Mouse (Mus musculus) mouse trophoblast stem cell (cell line): ENCODE results near the gene Them7.

Experiments used
- in situ Hi-C, 2 experiments: fragments of 300-500 bp; cut with MseI, MboI; formaldehyde crosslinking; loops; 2 replicates in 1 of 2; 3 replicates in 1 of 2; pipeline ENCODE4 v1.15.1; 2025

Gene Them7

GRCm38 (mm10) chr2:105305876-105306275 lies 81.8 kb downstream of the Them7 start:
- in situ Hi-C loops: no loop called here

- in situ Hi-C loops: no loop called here
Observed at GRCm38 (mm10) chr2:105311414-105311813, 87.3 kb downstream of the Them7 start.

- in situ Hi-C loops: no loop called here
Observed at GRCm38 (mm10) chr2:105311991-105312390, 87.9 kb downstream of the Them7 start.

GRCm38 (mm10) chr2:105313077-105313476 lies 89.0 kb downstream of the Them7 start:
- in situ Hi-C loops: no loop called here

GRCm38 (mm10) chr2:105317556-105318184 lies 93.5 kb downstream of the Them7 start:
- in situ Hi-C loops: no loop called here

GRCm38 (mm10) chr2:105326067-105326466 lies 101.9 kb downstream of the Them7 start:
- in situ Hi-C loops: no loop called here

- in situ Hi-C loops: loop anchor here (10.0 kb wide), 1 partner anchor 95 kb away; no protein-coding TSS in a partner anchor
Observed at GRCm38 (mm10) chr2:105330024-105330423, 105.9 kb downstream of the Them7 start.

GRCm38 (mm10) chr2:105333107-105333506 lies 109.0 kb downstream of the Them7 start:
- in situ Hi-C loops: loop anchor here (10.0 kb wide), 1 partner anchor 92 kb away; no protein-coding TSS in a partner anchor

GRCm38 (mm10) chr2:105333976-105334713 lies 110.0 kb downstream of the Them7 start:
- in situ Hi-C loops: loop anchor here (10.0 kb wide), 1 partner anchor 91 kb away; no protein-coding TSS in a partner anchor

- in situ Hi-C loops: loop anchor here (10.0 kb wide), 1 partner anchor 89 kb away; no protein-coding TSS in a partner anchor
Observed at GRCm38 (mm10) chr2:105335661-105336060, 111.5 kb downstream of the Them7 start.

GRCm38 (mm10) chr2:105336314-105337027 lies 112.4 kb downstream of the Them7 start:
- in situ Hi-C loops: loop anchor here (10.0 kb wide), 1 partner anchor 88 kb away; no protein-coding TSS in a partner anchor

- in situ Hi-C loops: loop anchor here (10.0 kb wide), 1 partner anchor 87 kb away; no protein-coding TSS in a partner anchor
Observed at GRCm38 (mm10) chr2:105337171-105337875, 113.2 kb downstream of the Them7 start.

- in situ Hi-C loops: loop anchor here (10.0 kb wide), 1 partner anchor 85 kb away; no protein-coding TSS in a partner anchor
Observed at GRCm38 (mm10) chr2:105339993-105340392, 115.9 kb downstream of the Them7 start.

GRCm38 (mm10) chr2:105348886-105349285 lies 124.8 kb downstream of the Them7 start:
- in situ Hi-C loops: no loop called here

- in situ Hi-C loops: no loop called here
Observed at GRCm38 (mm10) chr2:105356791-105357190, 132.7 kb downstream of the Them7 start.

- in situ Hi-C loops: no loop called here
Observed at GRCm38 (mm10) chr2:105358040-105358439, 133.9 kb downstream of the Them7 start.

- in situ Hi-C loops: loop anchor here (5.0 to 10.0 kb wide), 2 partner anchors 57 to 60 kb away; no protein-coding TSS in a partner anchor
Observed at GRCm38 (mm10) chr2:105367623-105368022, 143.5 kb downstream of the Them7 start.

GRCm38 (mm10) chr2:105370240-105370639 lies 146.1 kb downstream of the Them7 start:
- in situ Hi-C loops: no loop called here

GRCm38 (mm10) chr2:105370698-105371097 lies 146.6 kb downstream of the Them7 start:
- in situ Hi-C loops: no loop called here

GRCm38 (mm10) chr2:105372156-105372555 lies 148.0 kb downstream of the Them7 start:
- in situ Hi-C loops: no loop called here

- in situ Hi-C loops: no loop called here
Observed at GRCm38 (mm10) chr2:105372727-105373126, 148.6 kb downstream of the Them7 start.
